Mouse (Mus musculus) T-helper 17 cell (primary cell): ENCODE measurements at regions not wholly inside any gene's neighbourhood (a gene's known extent, or its start where the extent isn't known, plus 50 kb on each side); places are given as distances from the start of the nearest gene placed in this dataset.

Experiments used
- in situ Hi-C, 2 experiments: fragments of 300-600 bp; cut with MboI, MseI; formaldehyde crosslinking; loops; 1 replicate in 1 of 2; 2 replicates in 1 of 2; pipeline ENCODE4 v1.15.1; 2025; ENCODE audit warnings: high pct_unique_total_duplicates in 2 of 2

DNA sequence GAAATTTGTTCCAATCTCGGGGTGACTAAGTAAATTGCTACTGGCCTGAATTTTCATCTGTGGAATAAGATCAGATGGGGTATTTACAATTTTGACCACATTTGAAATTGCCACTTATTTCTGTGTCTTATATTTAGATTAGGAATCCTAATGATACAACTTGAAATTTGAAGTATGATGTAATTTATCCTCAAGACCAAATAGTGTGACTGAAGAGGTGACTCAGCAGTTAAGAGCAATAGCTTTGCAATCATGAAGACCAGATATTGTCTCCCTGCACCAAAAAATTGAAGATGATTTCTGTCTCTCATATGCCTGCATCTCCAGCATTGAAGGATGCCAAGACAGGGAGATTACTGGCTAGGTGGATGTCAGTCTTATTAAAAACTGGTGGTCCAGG lies 114.3 kb upstream of the Gm597 start:
- in situ Hi-C loops, result no loop called here

GRCm38 (mm10) chr1:28877626-28878025 lies 97.6 kb upstream of the Gm597 start:
- in situ Hi-C loops, result no loop called here

DNA sequence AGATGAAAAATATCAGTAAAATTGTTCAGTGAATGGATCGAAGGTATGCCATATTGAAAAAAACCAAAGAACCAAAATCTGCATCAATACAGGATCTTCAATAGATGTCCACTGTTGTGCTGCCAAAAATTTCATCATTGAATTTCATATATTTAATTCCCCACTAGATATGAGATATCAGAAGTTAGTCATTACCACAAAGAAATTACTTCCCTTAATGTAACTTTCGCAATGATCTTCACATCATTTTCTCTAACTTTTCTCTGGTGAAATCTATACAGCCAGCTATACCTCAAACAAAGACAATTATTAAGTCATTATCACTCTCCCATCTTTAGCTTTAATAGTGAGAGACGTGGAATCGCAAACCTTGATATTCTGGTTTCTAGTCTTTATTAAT lies 64.5 kb upstream of the Gm597 start:
- in situ Hi-C loops, result loop anchor here in 1 of 2 experiments (25.0 kb wide), 1 partner anchor 1007 kb away; no protein-coding TSS in a partner anchor

DNA sequence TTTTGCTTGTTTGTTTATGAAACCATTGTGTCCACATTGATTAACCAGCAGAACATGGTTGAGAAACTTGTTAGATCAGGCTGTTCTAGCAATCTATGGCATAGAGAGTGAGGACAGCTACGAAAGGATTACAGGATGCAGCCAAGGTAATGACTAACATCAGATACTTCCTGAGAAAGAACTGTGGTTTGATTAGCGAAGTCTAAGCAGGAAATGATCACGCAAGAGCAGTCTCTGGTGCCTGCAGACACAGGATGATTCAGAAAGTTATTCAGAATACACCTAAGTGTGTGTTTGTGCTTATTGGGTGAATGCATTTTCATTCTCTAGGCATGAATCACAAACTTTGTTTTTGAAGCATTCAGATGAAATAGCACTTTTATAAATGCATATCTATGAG lies 61.3 kb upstream of the Gm597 start:
- in situ Hi-C loops, result loop anchor here in 1 of 2 experiments (25.0 kb wide), 1 partner anchor 1004 kb away; no protein-coding TSS in a partner anchor
